Mouse (Mus musculus) forebrain, postnatal 0 days (tissue): ENCODE measurements around the gene Eif4enif1. TPM values are rescaled to one million over a fixed set of nuclear protein-coding genes. Genes with fewer than 3 reads are reported as not detected.

Experiments
- ATAC-seq: fragments of 200-750 bp; cut with Nextera tagmentation; 2 replicates; pipeline ENCODE4 v1.8.0; 2017; ENCODE audit warnings: mild to moderate bottlenecking, moderate library complexity
- DNase-seq: peaks from one replicate; pipeline ENCODE4 v3.0.0-alpha.2; 2015
- H3K27ac ChIP-seq: fragments of 300-500 bp; sonication (generic); 2 replicates; pipeline ENCODE4 v1.5.1; 2014; ENCODE audit warnings: low read depth, mild to moderate bottlenecking, antibody characterized with exemption, low read length, moderate library complexity, mixed read lengths
- H3K27me3 ChIP-seq: fragments of 300-500 bp; sonication (generic); 2 replicates; pipeline ENCODE4 v1.6.1; 2014; ENCODE audit warnings: mild to moderate bottlenecking, low read length, mixed read lengths; ENCODE audit not compliant: insufficient read depth
- H3K36me3 ChIP-seq: fragments of 300-500 bp; sonication (generic); 2 replicates; pipeline ENCODE4 v1.6.1; 2014; ENCODE audit warnings: mild to moderate bottlenecking, moderate library complexity; ENCODE audit not compliant: insufficient read depth
- H3K4me1 ChIP-seq: fragments of 300-500 bp; sonication (generic); 2 replicates; pipeline ENCODE4 v1.6.1; 2014; ENCODE audit warnings: antibody characterized with exemption; ENCODE audit not compliant: insufficient read depth
- H3K4me2 ChIP-seq: fragments of 300-500 bp; sonication (generic); 2 replicates; pipeline ENCODE4 v1.6.1; 2014; ENCODE audit warnings: low read depth, mild to moderate bottlenecking, moderate library complexity
- H3K4me3 ChIP-seq: fragments of 300-500 bp; sonication (generic); 2 replicates; pipeline ENCODE4 v1.5.1; 2014; ENCODE audit warnings: low read depth, low read length, mixed read lengths
- H3K9ac ChIP-seq: fragments of 300-500 bp; sonication (generic); 2 replicates; pipeline ENCODE4 v1.6.1; 2014; ENCODE audit warnings: mild to moderate bottlenecking
- H3K9me3 ChIP-seq: fragments of 300-500 bp; sonication (generic); 2 replicates; pipeline ENCODE4 v1.6.1; 2016; ENCODE audit warnings: low read length
- CTCF ChIP-seq: sonication (generic); IDR thresholded peaks from 2 replicates; pipeline ENCODE4 v1.5.1; 2016; ENCODE audit warnings: antibody characterized with exemption, control low read depth, low read depth
- WGBS: fragments of 180-500 bp; shearing (Covaris S2); extraction: QIAGEN DNeasy Blood & Tissue Kit; methylation state at CpG from one replicate; pipeline ENCODE4 v1.1.7; 2014; 5-methylcytosine and 5-hydroxymethylcytosine counted together
- polyA plus RNA-seq: library from polyadenylated mRNA; unstranded; fragments of >200 nt; fragmentation: Nextera tagmentation; extraction: Ambion mirVana; gene quantifications from 2 replicates; pipeline ENCODE4 v1.2.1, GENCODE M21; 2015
- total RNA-seq: library from RNA; depleted of rRNA; stranded (reverse); fragments of >200 nt; gene quantifications from 2 replicates; pipeline ENCODE4 v1.2.3, GENCODE M21; 2014; rRNA removed

Gene Eif4enif1
- total and polyA plus RNA-seq, 2 experiments from 2014 or later, result 36.5 to 79.4 TPM

DNA sequence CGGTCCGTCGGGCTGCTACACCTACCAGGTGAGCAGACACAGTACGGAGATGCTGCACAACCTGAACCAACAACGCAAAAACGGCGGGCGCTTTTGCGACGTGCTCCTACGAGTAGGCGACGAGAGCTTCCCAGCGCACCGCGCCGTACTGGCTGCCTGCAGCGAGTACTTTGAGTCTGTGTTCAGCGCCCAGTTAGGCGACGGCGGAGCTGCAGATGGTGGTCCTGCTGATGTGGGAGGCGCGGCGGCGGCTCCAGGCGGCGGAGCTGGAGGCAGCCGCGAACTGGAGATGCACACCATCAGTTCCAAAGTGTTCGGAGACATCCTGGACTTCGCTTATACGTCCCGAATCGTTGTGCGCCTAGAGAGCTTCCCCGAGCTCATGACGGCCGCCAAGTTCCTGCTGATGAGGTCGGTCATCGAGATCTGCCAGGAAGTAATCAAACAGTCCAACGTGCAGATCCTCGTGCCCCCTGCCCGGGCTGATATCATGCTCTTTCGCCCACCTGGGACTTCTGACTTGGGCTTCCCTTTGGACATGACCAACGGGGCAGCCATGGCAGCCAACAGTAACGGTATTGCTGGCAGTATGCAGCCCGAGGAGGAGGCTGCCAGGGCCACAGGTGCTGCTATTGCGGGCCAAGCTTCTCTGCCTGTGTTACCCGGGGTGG lies 88.6 kb downstream of the Eif4enif1 start:
- Histone ChIP-seq H3K4me3 (peak overlapping the region; percentile 50), H3K4me1 (peaks cover 24% of the 10 kb centered on the region), H3K36me3 (peaks cover 18% of the 10 kb centered on the region), H3K9ac (peak overlapping the region; percentile 97), H3K4me2 (peak overlapping the region; percentile 99), H3K27me3 (no peaks in the 10 kb centered on the region), H3K27ac (peak overlapping the region; percentile 100), H3K9me3 (no peaks in the 10 kb centered on the region)
- ATAC-seq (0 out of 2 replicates have a peak, but pooled peaks have one; percentile 5), DNase-seq (peak; percentile 75)
- under 1% methylated on average over 50 of the region's 50 CpGs for WGBS
- no peak for TF ChIP-seq CTCF

DNA sequence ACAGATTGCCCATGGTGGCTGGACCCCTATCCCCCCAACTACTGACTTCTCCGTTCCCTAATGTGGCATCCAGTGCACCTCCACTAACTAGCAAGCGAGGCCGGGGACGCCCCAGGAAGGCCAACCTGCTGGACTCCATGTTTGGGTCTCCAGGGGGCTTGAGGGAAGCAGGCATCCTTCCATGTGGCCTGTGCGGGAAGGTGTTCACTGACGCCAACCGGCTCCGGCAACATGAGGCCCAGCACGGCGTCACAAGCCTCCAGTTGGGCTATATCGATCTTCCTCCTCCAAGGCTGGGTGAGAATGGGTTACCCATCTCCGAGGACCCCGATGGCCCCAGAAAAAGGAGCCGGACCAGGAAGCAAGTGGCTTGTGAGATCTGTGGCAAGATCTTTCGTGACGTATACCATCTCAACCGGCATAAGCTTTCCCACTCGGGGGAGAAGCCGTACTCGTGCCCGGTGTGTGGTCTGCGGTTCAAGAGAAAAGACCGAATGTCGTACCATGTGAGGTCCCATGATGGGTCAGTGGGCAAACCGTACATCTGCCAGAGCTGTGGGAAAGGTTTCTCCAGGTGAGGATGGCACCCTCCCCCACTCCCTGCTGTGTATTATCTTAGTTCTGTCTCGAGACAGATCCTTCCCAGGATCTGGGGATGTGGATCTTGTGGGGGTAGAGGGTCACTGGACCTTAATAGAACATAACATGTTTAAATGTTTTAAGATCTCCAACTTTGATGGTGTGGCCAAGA lies 89.3 kb downstream of the Eif4enif1 start:
- no peak for ATAC-seq
- no peak for TF ChIP-seq CTCF
- H3K4me3 ChIP-seq, result peak overlapping the region; percentile 50
- H3K9me3 ChIP-seq, result no peaks in the 10 kb centered on the region
- peaks cover 31% of the 10 kb centered on the region for H3K4me1 ChIP-seq
- peaks cover 23% of the 10 kb centered on the region for H3K36me3 ChIP-seq
- H3K27me3 ChIP-seq, result no peaks in the 10 kb centered on the region
- 1% methylated on average over 26 of the region's 26 CpGs for WGBS
- DNase-seq, result no peak
- peak overlapping the region; percentile 100 for H3K27ac ChIP-seq
- H3K4me2 ChIP-seq, result peak overlapping the region; percentile 99
- peak overlapping the region; percentile 97 for H3K9ac ChIP-seq

DNA sequence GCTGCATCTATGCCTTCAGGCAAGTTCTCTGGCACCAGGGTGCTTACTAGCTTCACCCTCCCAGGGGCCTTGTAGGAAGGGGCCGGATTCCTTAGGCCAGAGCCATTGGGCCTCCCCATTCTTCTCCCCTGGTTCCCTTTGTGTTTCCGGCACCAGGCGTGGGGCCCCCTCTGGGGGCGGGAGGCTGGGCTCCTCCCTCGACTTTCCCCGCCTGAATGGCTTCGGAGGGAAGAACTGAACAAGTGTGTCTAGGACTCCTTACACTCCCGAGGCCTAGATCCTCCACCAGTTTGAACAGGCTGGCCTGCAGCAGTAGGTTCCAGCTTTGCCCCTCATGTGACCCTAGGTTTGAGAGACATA lies 89.8 kb downstream of the Eif4enif1 start:
- no peak for ATAC-seq
- WGBS, result 1% methylated on average over 8 of the region's 8 CpGs
- peaks cover 33% of the 10 kb centered on the region for H3K4me1 ChIP-seq

DNA sequence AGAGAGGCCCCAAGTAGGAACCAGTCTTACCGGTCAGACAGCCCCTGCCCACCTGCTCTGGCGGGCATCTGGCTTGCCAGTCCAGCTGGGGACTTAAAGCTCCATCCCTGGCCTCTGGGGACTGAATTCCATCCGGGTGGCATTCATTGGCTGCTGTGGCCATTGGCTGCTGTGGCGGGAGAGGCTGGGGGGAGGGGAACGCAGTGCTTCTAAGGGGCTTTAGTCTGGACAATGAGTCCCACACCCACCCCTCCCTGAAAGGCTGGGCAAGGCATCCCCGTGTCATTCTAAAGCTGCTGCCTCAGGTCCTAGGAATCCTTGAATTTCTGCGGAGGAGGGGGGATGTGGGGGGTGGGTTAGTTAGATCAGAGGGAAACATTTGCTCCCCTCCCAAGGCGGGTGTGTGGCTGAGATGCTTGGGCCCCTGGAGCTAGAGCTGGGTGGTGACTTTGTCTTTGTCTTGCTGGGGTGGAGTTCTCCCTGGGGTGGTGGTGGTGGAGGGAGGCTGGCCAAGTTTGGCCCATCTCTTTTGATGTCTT lies 90.6 kb downstream of the Eif4enif1 start:
- peak overlapping the region; percentile 50 for H3K4me3 ChIP-seq
- H3K4me1 ChIP-seq, result peaks cover 33% of the 10 kb centered on the region
- WGBS, result 0% methylated on average over 8 of the region's 8 CpGs
- no peaks in the 10 kb centered on the region for H3K9me3 ChIP-seq
- DNase-seq, result peak; percentile 51
- peak overlapping the region; percentile 100 for H3K27ac ChIP-seq
- peak overlapping the region; percentile 97 for H3K9ac ChIP-seq
- TF ChIP-seq CTCF, result no peak
- peaks cover 36% of the 10 kb centered on the region for H3K36me3 ChIP-seq
- no peaks in the 10 kb centered on the region for H3K27me3 ChIP-seq
- no peak for ATAC-seq
- peak overlapping the region; percentile 99 for H3K4me2 ChIP-seq

More for the DNA sequence above, 89.8 kb downstream of the Eif4enif1 start:
- Histone ChIP-seq H3K4me3 (peak overlapping the region; percentile 50), H3K27ac (peak overlapping the region; percentile 100), H3K4me2 (peak overlapping the region; percentile 99), H3K36me3 (peaks cover 29% of the 10 kb centered on the region), H3K9ac (peak overlapping the region; percentile 97), H3K27me3 (no peaks in the 10 kb centered on the region), H3K9me3 (no peaks in the 10 kb centered on the region)
- peak; percentile 52 for DNase-seq
- no peak for TF ChIP-seq CTCF

DNA sequence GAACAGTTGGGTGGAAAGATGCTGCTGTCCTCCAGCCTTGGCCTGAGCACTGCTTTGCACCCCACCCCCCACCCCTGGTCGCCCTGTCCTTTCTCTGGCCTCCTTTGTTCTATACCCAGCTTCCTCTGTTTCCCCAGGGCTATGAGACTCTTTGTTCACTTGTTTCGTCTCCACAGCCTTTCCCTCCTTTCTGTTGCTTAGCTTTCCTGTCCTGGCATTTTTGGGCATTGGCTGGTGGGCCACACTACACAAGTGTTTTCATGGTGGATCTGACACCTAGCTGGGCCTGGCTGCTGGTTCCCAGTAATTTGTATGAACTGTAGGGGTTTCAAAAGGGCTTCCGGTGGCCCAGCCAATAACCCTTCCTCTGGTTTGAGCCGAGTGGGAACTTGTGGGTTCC lies 91.2 kb downstream of the Eif4enif1 start:
- Histone ChIP-seq H3K4me3 (peak overlapping the region; percentile 50), H3K9me3 (no peaks in the 10 kb centered on the region), H3K9ac (peak overlapping the region; percentile 97), H3K36me3 (peaks cover 42% of the 10 kb centered on the region), H3K27ac (peak overlapping the region; percentile 45; the same call in 1 of the 2 replicates), H3K4me1 (peaks cover 33% of the 10 kb centered on the region), H3K27me3 (no peaks in the 10 kb centered on the region), H3K4me2 (peak overlapping the region; percentile 99)
- DNase-seq (no peak), ATAC-seq (no peak)
- WGBS, result 6% methylated on average over 4 of the region's 4 CpGs
- no peak for TF ChIP-seq CTCF

Other genes with a start within 250 kb of the Eif4enif1 start
- gene Sfi1, start 8.9 kb upstream of the Eif4enif1 start, total RNA-seq, result 17.7 and 22.8 TPM in 2 replicates
- 4.7 and 8.7 TPM in 2 replicates for gene Sfi1, start 8.9 kb upstream of the Eif4enif1 start, polyA plus RNA-seq
- gene Drg1, start 64.0 kb downstream of the Eif4enif1 start, total RNA-seq, result 115 and 147 TPM in 2 replicates
- gene Drg1, start 64.0 kb downstream of the Eif4enif1 start, polyA plus RNA-seq, result 201 and 218 TPM in 2 replicates
- gene Patz1, start 86.5 kb downstream of the Eif4enif1 start, total RNA-seq, result 58.2 and 70.7 TPM in 2 replicates
- 39.5 and 43.0 TPM in 2 replicates for gene Patz1, start 86.5 kb downstream of the Eif4enif1 start, polyA plus RNA-seq
- 36.2 and 47.8 TPM in 2 replicates for gene Pik3ip1, start 128.0 kb downstream of the Eif4enif1 start, total RNA-seq
- 30.3 and 37.3 TPM in 2 replicates for gene Pik3ip1, start 128.0 kb downstream of the Eif4enif1 start, polyA plus RNA-seq
- 148 and 173 TPM in 2 replicates for gene Limk2, start 206.8 kb downstream of the Eif4enif1 start, total RNA-seq
- gene Limk2, start 206.8 kb downstream of the Eif4enif1 start, polyA plus RNA-seq, result 87.7 and 98.6 TPM in 2 replicates
- gene Rnf185, start 250.0 kb downstream of the Eif4enif1 start, total RNA-seq, result 35.9 and 38.8 TPM in 2 replicates
- gene Rnf185, start 250.0 kb downstream of the Eif4enif1 start, polyA plus RNA-seq, result 36.3 and 36.9 TPM in 2 replicates